Mouse (Mus musculus) kidney, adult 18-20 months (tissue): ENCODE results near the gene Zfp512b.
A peak's percentile ranks its signal among the peaks of the same experiment; 100 is the strongest.

Experiments
- DNase-seq: peaks from one replicate; pipeline ENCODE4 v3.0.0; 2021

Zfp512b gene

GRCm38 (mm10) chr2:181592231-181593041, at the start of gene Zfp512b:
Zfp512b (minus strand) TSS chr2:181592803.
- DNase-seq, result peak; percentile 73

- DNase-seq, result no peak
These were observed 43.3 kb upstream of the Zfp512b start for GRCm38 (mm10) chr2:181635865-181636264.

DNA sequence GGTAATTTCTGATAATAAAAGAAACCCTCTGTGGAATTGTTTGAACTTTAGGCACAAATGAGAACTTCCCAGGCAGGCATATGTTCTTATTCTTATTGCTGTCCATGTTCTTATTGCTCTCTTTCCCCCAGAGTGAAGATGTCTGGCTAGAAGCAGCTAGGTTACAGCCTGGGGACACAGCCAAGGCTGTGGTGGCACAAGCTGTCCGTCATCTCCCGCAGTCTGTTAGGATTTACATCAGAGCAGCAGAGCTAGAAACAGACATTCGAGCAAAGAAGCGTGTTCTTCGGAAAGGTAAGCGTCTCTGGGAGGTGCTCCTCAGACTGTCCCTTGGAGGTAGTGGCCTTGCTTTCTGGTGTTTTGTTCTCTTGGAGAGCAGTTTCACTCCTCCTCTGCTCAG, 40.0 kb upstream of the Zfp512b start:
- no peak for DNase-seq

GRCm38 (mm10) chr2:181628471-181628870, 35.9 kb upstream of the Zfp512b start:
- DNase-seq, result no peak

DNA sequence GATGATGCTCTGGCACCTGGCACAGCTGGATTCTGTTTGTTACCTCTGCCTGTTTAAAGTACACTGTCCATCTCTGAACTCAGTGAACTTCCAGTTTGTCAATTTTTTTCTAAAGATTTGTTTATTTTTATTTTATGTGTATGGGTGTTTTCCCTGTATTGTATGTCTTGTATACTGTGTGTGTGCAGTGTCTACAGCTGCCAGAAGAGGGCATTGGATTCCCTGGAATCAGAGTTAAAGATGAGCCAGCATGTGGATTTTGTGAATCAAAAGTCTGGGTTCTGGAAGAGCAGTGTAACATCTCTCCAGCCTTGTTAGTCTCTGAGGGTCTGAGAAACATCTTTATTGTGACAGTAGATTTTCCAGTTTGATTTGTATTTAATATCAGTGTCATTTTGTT, 30.8 kb upstream of the Zfp512b start:
- DNase-seq, result peak; percentile 33

DNA sequence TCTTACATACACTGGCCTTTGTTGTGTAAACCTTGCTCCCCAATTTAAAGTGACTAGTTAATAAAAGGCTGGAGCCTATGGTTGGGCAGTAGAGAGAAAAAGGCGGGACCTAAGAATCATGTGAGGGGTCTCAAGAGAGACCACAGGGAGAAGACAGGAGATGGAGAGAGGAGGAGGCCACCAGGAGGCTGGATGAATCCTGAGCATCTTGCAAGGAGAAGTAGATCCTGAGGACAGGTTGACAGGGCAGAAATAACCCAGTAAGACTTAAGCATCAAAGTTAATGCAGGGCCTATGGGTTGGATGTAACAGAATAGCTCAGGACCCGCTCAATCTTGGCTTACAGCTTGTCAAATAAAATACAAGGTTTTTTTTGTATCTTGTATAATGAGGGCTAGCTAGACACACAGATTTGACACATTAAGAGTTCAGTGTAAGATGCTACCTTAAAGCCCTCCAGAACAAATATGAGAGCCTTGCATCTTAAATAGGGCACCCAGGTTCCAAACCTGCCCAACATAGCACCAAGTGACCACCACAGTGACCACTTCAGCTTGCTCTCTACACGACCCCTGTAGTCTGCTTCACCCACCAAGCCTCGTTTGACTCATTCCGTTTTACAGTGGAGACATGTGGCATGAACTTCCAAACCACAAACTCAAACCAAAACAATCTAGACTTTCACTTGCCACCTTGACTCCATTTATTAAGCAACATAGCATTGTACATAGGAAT, 26.3 kb upstream of the Zfp512b start:
- DNase-seq, result no peak

DNA sequence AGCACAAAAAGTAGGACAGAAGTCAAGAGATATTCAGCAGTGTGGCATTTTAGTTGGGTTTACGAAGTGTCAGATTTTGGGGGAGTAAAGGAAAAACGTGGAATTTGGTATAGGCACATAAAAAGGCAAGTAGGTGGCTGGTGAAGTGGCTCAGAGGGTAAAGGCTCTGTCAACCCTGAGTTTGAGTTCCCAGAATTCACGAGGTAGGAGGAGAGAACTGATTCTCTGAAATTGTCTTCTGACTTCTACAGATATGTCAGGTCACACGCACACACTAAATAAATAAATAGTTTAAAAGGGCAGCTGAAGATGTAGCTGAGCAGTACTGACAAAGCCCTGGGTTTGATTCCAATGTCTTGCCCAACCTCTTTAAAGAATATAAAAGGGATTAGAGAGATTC, 9.8 kb upstream of the Zfp512b start:
- no peak for DNase-seq

DNA sequence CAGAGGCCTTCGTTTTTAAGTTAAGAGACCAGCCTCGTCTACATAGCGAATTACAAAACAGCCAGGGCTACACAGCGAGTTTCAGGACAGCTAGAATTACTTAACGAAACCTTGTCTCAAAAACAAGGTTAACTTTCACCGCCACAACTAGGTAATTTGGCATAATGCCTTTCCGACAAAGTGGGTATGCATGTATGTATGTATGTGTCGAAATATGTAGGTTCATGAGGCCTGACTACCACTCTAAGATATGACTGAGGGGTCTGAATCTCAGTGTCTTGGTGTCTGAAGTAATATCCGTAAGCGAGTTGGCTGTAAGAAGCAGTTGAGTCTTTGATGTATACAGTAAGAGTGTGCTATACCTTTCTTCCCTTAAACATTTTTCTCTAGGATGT, 9.1 kb upstream of the Zfp512b start:
- no peak for DNase-seq

- peak; percentile 97 for DNase-seq
These were observed 8.5 kb upstream of the Zfp512b start for GRCm38 (mm10) chr2:181600828-181601750.

GRCm38 (mm10) chr2:181600226-181600758, 7.7 kb upstream of the Zfp512b start:
- peak; percentile 23 for DNase-seq

DNA sequence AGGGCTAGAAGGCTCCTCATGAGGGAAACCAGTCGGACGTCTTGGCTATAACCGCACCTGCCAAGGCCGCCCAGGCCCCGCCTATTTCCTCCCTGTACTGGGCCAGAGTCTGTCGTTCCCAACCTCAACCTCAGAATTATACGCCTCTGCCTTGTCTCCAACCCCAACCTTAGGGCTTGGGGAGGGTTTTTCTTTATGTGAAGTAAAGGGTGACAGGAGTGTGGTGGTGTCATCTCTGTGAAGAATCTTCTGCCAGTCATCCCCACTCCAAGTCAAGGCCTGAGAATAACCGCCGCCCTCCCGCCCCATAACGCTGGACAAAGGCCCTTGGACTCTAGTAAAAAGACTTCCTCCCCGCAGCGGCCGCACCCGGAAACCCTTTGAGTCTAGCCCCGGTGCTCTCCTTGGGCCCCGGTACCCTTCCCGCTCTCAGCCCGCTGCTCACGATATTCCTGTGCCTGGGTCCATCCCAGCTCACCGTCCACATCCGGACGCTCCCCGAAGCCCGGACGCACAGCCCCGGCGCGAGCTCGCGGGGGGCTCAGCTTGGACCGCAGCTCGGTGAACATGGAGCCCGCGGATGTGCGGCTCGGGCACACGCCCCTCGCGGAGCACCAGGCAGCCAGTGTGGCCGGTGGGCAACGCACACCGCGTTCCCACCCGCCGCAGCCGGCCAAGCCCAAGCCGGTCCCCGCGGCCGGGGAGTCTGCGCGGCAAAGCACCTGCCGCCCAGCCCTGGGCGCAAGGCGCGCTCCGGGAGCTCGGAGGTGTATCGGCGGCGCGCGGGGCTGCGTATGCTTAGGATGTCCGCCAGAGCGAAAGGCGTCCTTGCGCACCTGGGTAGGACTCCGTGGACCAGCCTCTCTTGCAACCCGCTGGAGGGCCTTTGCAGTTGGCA, 6.1 kb upstream of the Zfp512b start, which contains the start of gene Samd10:
Gene Samd10 (minus strand): TSS at position 759 of the 898 bp plus-strand sequence.
- peak; percentile 78 for DNase-seq

DNA sequence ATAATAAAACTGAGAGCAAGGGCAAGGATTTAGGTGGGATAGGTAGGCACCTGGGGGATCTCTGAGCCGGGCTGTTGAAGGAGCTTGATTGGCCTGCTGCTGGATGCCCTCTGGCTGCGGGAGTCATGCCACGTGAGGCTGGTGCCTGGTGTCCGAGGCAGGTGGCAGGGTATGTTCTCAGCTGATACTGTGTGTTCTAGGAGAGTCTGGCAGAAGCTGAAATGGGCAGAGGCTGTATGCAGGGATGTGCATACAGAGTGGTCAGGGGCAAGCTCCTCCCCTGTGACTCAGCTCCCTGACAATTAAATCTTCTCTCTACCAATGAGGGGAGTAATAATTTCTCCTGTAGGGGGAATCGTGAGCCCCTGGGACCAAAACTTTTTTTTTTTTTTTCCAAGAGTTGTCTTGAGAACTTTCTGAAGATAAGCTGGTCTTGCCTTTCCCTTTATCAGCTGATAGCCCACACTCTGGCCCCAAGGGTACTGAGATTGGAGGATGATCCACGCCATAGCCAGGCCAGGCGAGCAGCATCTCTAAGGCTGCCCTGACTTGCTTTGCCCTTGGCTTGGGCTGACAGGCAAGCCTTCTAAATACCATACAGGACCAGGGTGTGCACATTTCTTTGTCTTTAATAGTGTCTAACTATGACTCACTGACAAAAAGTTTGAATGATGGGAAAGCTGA, 4.9 kb upstream of the Zfp512b start:
- DNase-seq, result no peak

GRCm38 (mm10) chr2:181596221-181596960, 3.8 kb upstream of the Zfp512b start:
- no peak for DNase-seq

DNA sequence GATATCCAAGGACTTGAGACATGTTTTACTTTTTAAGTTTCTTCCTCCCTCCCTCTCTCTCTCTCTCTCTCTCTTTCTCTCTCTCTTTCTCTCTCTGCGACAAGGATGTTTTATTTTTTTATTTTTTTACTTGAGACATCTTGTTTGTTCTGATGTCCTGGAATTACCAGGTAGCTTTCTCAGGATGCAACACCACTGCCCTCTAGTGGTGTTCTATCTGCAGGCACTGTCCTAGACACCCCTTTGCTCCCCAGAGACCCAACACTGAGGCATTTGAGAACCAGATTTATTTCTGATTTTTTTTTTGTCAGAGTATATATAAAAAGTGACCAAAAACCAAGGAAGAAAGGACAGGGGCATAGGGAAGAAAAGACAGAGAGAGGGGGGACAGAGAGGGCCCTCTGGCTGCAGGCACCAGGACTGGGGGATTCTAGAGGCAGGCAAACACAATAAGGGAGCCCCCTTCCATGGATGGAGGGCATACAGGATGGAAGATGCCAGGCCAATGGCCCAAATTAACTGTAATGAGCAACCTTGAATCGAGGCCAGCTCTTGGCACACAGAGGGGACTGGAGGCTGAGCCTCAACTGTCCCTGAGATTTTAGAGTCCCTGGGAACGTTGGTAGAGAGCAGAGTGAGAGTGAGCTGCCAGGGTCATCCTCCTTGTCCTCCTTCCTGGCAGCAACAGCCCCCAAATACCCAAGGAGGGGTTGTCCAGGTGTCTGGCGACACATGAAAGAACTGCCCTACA, 2.5 kb upstream of the Zfp512b start:
- DNase-seq, result peak; percentile 42

DNA sequence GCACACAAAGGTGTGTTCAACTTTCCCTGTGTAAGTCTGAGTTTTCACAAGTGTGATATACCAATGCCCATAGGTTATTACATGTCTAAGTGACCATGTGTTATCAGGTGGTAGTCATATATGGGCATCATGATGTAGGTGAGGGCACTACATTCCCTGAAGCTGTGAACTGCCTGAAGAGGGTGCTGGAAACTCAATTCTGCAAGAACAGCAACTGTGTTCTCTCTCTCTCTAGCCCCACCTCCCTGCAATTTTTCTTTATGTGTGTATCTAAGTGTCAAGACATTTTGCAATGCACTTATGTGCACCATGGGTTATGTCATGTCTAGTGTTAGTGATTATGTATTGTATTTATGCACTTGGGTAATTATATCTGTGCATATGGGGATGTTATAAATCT, 1.3 kb upstream of the Zfp512b start:
- no peak for DNase-seq

GRCm38 (mm10) chr2:181593042-181593421, 429 bp upstream of the Zfp512b start:
- DNase-seq, result peak; percentile 57

- peak; percentile 23 for DNase-seq
These were observed 996 bp downstream of the Zfp512b start, which contains the start of gene Prpf6 for GRCm38 (mm10) chr2:181591528-181592085. Prpf6 (plus strand) TSS chr2:181591868.

GRCm38 (mm10) chr2:181590471-181590870, 2.1 kb downstream of the Zfp512b start:
- DNase-seq, result no peak

GRCm38 (mm10) chr2:181589732-181590105, 2.9 kb downstream of the Zfp512b start:
- no peak for DNase-seq
